Mouse (Mus musculus): ENCODE measurements around the gene Sp140.
"Not testable (repeated sequence)": the region's sequence is repeated elsewhere in the genome, so short reads cannot be mapped to it uniquely, and the experiment has no call there.

DNA sequence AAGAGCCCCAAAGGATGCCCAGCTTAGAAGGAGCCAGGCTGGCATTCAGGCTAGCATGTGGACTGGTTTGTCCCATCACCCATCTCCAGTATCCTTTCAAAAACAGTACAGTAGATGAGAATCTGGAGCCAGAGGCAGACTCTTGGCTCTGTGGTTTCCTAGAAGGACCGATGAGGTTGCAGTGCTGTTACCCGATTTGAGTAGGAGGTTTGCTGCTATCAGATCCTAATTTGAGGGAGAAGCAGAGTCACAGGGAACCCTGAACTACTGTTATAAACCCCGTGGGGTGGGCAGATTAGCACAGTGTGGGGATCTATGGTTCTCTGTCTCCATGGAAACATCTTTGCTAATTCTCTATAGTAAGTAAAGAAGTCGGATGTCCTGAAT lies 20.0 kb upstream of the Sp140 start:
- TF ChIP-seq CTCF (IDR thresholded peaks at IDR 0.05; ENCODE audit: control insufficient read depth, insufficient read depth, low read length); POLR2A (IDR thresholded peaks at IDR 0.05; ENCODE audit: borderline replicate concordance, control insufficient read depth, low read depth, low read length): not testable (repeated sequence)
